Mouse (Mus musculus) G1E (cell line): ENCODE measurements around the gene Vmn2r42. TPM values are rescaled to one million over a fixed set of nuclear protein-coding genes. Genes with fewer than 3 reads are reported as not detected.
"Not testable (repeated sequence)": the region's sequence is repeated elsewhere in the genome, so short reads cannot be mapped to it uniquely, and the experiment has no call there.

Source experiments
- ATAC-seq: 2 replicates; pipeline ENCODE4 v1.8.0; 2016; ENCODE audit warnings: mild to moderate bottlenecking; ENCODE audit not compliant: insufficient number of reproducible peaks, poor library complexity, low FRiP score, severe bottlenecking; ENCODE audit errors: extremely low read depth
- DNase-seq: peaks from one replicate; pipeline ENCODE4 v3.0.0; 2012; ENCODE audit warnings: low spot score
- H3K27me3 ChIP-seq: 2 replicates; pipeline ENCODE4 v1.6.1; 2012; ENCODE audit warnings: mild to moderate bottlenecking, low read length, inconsistent platforms; ENCODE audit not compliant: insufficient read depth
- H3K36me3 ChIP-seq: replicated peaks from 2 replicates; pipeline ENCODE3; 2012; ENCODE audit warnings: mild to moderate bottlenecking, inconsistent platforms
- H3K4me1 ChIP-seq: 2 replicates; pipeline ENCODE4 v1.6.1; 2012; ENCODE audit warnings: low read depth, low read length, inconsistent platforms, mixed read lengths; ENCODE audit not compliant: insufficient read depth
- H3K4me3 ChIP-seq: 2 replicates; pipeline ENCODE4 v1.5.1; 2012; ENCODE audit warnings: low read depth, mild to moderate bottlenecking, inconsistent platforms, low read length, moderate library complexity, mixed read lengths
- H3K9me3 ChIP-seq: replicated peaks from 2 replicates; pipeline ENCODE4 v1.6.1; 2012; ENCODE audit warnings: inconsistent platforms
- polyA plus RNA-seq: library from polyadenylated mRNA; stranded (reverse); fragments of >175 nt; gene quantifications from 2 replicates; pipeline ENCODE4 v1.2.3, GENCODE M21; 2012
- total RNA-seq, 2 experiments: library from RNA; stranded (forward) in 1 of 2; stranded (reverse) in 1 of 2; fragments of 200-1000 nt in 1 of 2; fragments of >200 nt in 1 of 2; fragmentation: Nextera tagmentation in 1 of 2; gene quantifications; 2 replicates each; pipeline ENCODE4 v1.2.3; 2014 to 2017

The Vmn2r42 gene
- total RNA-seq (2014; fragmentation: Nextera tagmentation) (not detected in 2 replicates), total RNA-seq (2017) (0.12 and 0.49 TPM in 2 replicates), polyA plus RNA-seq (not detected in 2 replicates)

GRCm38 (mm10) chr7:8200220-8200619 is at the start of gene Vmn2r42:
TSS of gene Vmn2r42 (minus strand) at chr7:8200320.
- not testable (repeated sequence) for H3K4me3 ChIP-seq, H3K9me3 ChIP-seq, H3K27me3 ChIP-seq, DNase-seq, H3K4me1 ChIP-seq, ATAC-seq, H3K36me3 ChIP-seq

GRCm38 (mm10) chr7:8161554-8161953 is 38.6 kb downstream of the Vmn2r42 start, which contains the start of gene Vmn2r41:
TSS of gene Vmn2r41 (minus strand) at chr7:8161654.
- H3K4me1 ChIP-seq, H3K9me3 ChIP-seq, DNase-seq, H3K36me3 ChIP-seq, H3K27me3 ChIP-seq, H3K4me3 ChIP-seq, ATAC-seq: not testable (repeated sequence)

Other genes with a start within 250 kb of the Vmn2r42 start
- not detected in 2 replicates for gene Vmn2r41, start 38.7 kb downstream of the Vmn2r42 start, total RNA-seq (2014; fragmentation: Nextera tagmentation)
- gene Vmn2r41, start 38.7 kb downstream of the Vmn2r42 start, total RNA-seq (2017), result 0.05 TPM in 1 of 2 replicates, not detected in the other
- not detected in 2 replicates for gene Vmn2r41, start 38.7 kb downstream of the Vmn2r42 start, polyA plus RNA-seq
- gene Vmn2r43, start 60.3 kb upstream of the Vmn2r42 start, total RNA-seq (2014; fragmentation: Nextera tagmentation), result not detected in 2 replicates
- gene Vmn2r43, start 60.3 kb upstream of the Vmn2r42 start, total RNA-seq (2017), result 0.05 and 0.06 TPM in 2 replicates
- not detected in 2 replicates for gene Vmn2r43, start 60.3 kb upstream of the Vmn2r42 start, polyA plus RNA-seq
- gene Vmn2r44, start 183.0 kb upstream of the Vmn2r42 start, total RNA-seq (2014; fragmentation: Nextera tagmentation), result not detected in 2 replicates
- 0.17 and 0.38 TPM in 2 replicates for gene Vmn2r44, start 183.0 kb upstream of the Vmn2r42 start, total RNA-seq (2017)
- gene Vmn2r44, start 183.0 kb upstream of the Vmn2r42 start, polyA plus RNA-seq, result 0.01 TPM in 1 of 2 replicates, not detected in the other